ENCODE assay signal across 9 mouse cellular contexts in genomic region chr9:43141839-43142238, GRCm38 (mm10). TPM values are rescaled to one million over a fixed set of nuclear protein-coding genes. Genes with fewer than 3 reads are reported as not detected.
DNase-seq lines count a peak whose midpoint lies in the region; ATAC-seq and TF ChIP-seq lines count a peak whose summit lies in the region.
"Had no signal": no experiment of that assay in that cellular context is flagged by ENCODE, and none has a peak within 500 bp of the region (broad histone marks: within the 10 kb centered on the region; RNA-seq: fewer than 3 reads in every experiment).

No protein-coding gene starts in this region.

- peak; percentile 70 for TF ChIP-seq CTCF in bone marrow, adult 2 months (IDR thresholded peaks at IDR 0.05; ENCODE audit: control insufficient read depth, insufficient read depth, low read length)

- H3K9me3 ChIP-seq in liver, embryonic 12.5 days (replicated peaks): no peaks in the 10 kb centered on the region
- no peaks in the 10 kb centered on the region for H3K9me3 ChIP-seq in embryonic facial prominence, embryonic 11.5 days (replicated peaks; ENCODE audit: control insufficient read depth, low read length)
- H3K9me3 ChIP-seq in intestine, embryonic 15.5 days: no peaks in the 10 kb centered on the region
- H3K9me3 ChIP-seq in limb, embryonic 11.5 days (ENCODE audit: control insufficient read depth, low read length): no peaks in the 10 kb centered on the region
- H3K9me3 ChIP-seq: neural tube, embryonic 13.5 days had no signal

- H3K27me3 ChIP-seq in liver, embryonic 12.5 days (replicated peaks): peaks cover 18% of the 10 kb centered on the region
- no peaks in the 10 kb centered on the region for H3K27me3 ChIP-seq in embryonic facial prominence, embryonic 11.5 days (ENCODE audit: control insufficient read depth, insufficient read depth, low read length)
- H3K27me3 ChIP-seq in intestine, embryonic 15.5 days (replicated peaks): no peaks in the 10 kb centered on the region
- H3K27me3 ChIP-seq in limb, embryonic 11.5 days (ENCODE audit: control insufficient read depth, insufficient read depth, low read length): no peaks in the 10 kb centered on the region
- H3K27me3 ChIP-seq: neural tube, embryonic 13.5 days had no signal

- no peak overlapping the region for H3K9ac ChIP-seq in liver, embryonic 12.5 days
- no peak overlapping the region for H3K9ac ChIP-seq in embryonic facial prominence, embryonic 11.5 days (replicated peaks; ENCODE audit: low read length)
- no peak overlapping the region for H3K9ac ChIP-seq in intestine, embryonic 15.5 days
- H3K9ac ChIP-seq in limb, embryonic 11.5 days (ENCODE audit: low read length): no peak overlapping the region
- H3K9ac ChIP-seq: neural tube, embryonic 13.5 days had no signal

- TF ChIP-seq POLR2A in bone marrow, adult 2 months (IDR thresholded peaks at IDR 0.05; ENCODE audit: borderline replicate concordance, control insufficient read depth, low read depth, low read length): no peak

- no peak overlapping the region for H3K4me3 ChIP-seq in liver, embryonic 12.5 days
- no peak overlapping the region for H3K4me3 ChIP-seq in bone marrow, adult 2 months (replicated peaks; ENCODE audit: control insufficient read depth, low read depth, low read length)
- H3K4me3 ChIP-seq in embryonic facial prominence, embryonic 11.5 days (ENCODE audit: low read depth, low read length): no peak overlapping the region
- no peak overlapping the region for H3K4me3 ChIP-seq in intestine, embryonic 15.5 days (replicated peaks)
- no peak overlapping the region for H3K4me3 ChIP-seq in limb, embryonic 11.5 days (ENCODE audit: low read depth, low read length)
- H3K4me3 ChIP-seq: neural tube, embryonic 13.5 days had no signal

- H3K27ac ChIP-seq in liver, embryonic 12.5 days: no peak overlapping the region
- H3K27ac ChIP-seq in bone marrow, adult 2 months (ENCODE audit: control insufficient read depth, insufficient read depth, low read depth, low read length, poor library complexity): no peak overlapping the region
- no peak overlapping the region for H3K27ac ChIP-seq in embryonic facial prominence, embryonic 11.5 days (replicated peaks; ENCODE audit: low read depth, low read length)
- no peak overlapping the region for H3K27ac ChIP-seq in intestine, embryonic 15.5 days
- H3K27ac ChIP-seq in limb, embryonic 11.5 days (replicated peaks; ENCODE audit: low read depth, low read length): no peak overlapping the region
- H3K27ac ChIP-seq: neural tube, embryonic 13.5 days had no signal

- no peak overlapping the region for H3K4me2 ChIP-seq in liver, embryonic 12.5 days
- no peak overlapping the region for H3K4me2 ChIP-seq in embryonic facial prominence, embryonic 11.5 days (ENCODE audit: low read depth, low read length)
- H3K4me2 ChIP-seq in intestine, embryonic 15.5 days (replicated peaks): no peak overlapping the region
- no peak overlapping the region for H3K4me2 ChIP-seq in limb, embryonic 11.5 days (ENCODE audit: low read depth, severe bottlenecking)
- H3K4me2 ChIP-seq: neural tube, embryonic 13.5 days had no signal

- peak; percentile 55 for DNase-seq in liver
- peak; percentile 82 for DNase-seq in embryonic facial prominence, embryonic 11.5 days (ENCODE audit: low spot score)
- DNase-seq in limb, embryonic 11.5 days (ENCODE audit: low spot score): peak; percentile 76
- DNase-seq in ovary, postnatal 36 days (ENCODE audit: low spot score): peak; percentile 56
- peak; percentile 51 to 73 for DNase-seq in urinary bladder, postnatal 36 days (ENCODE audit: low spot score in 2 of 2)

- ATAC-seq in liver, embryonic 12.5 days: no peak
- no peak for ATAC-seq in embryonic facial prominence, embryonic 11.5 days (replicated peaks; ENCODE audit: insufficient number of reproducible peaks, low FRiP score, low TSS enrichment, low read depth)
- peak; percentile 62; the same call in 1 of the 2 replicates for ATAC-seq in intestine, embryonic 15.5 days
- ATAC-seq in limb, embryonic 11.5 days (ENCODE audit: insufficient number of reproducible peaks, low FRiP score, low TSS enrichment, low read depth): no peak

- no peaks in the 10 kb centered on the region for H3K4me1 ChIP-seq in liver, embryonic 12.5 days
- no peaks in the 10 kb centered on the region for H3K4me1 ChIP-seq in bone marrow, adult 2 months (ENCODE audit: control insufficient read depth, insufficient read depth, low read length)
- no peaks in the 10 kb centered on the region for H3K4me1 ChIP-seq in embryonic facial prominence, embryonic 11.5 days (ENCODE audit: control insufficient read depth, insufficient read depth, low read length)
- no peaks in the 10 kb centered on the region for H3K4me1 ChIP-seq in intestine, embryonic 15.5 days (replicated peaks)
- H3K4me1 ChIP-seq in limb, embryonic 11.5 days (ENCODE audit: control insufficient read depth, insufficient read depth, low read length): no peaks in the 10 kb centered on the region
- H3K4me1 ChIP-seq: neural tube, embryonic 13.5 days had no signal

- no peaks in the 10 kb centered on the region for H3K36me3 ChIP-seq in liver, embryonic 12.5 days
- no peaks in the 10 kb centered on the region for H3K36me3 ChIP-seq in embryonic facial prominence, embryonic 11.5 days (replicated peaks; ENCODE audit: control insufficient read depth, insufficient read depth, low read depth, low read length)
- no peaks in the 10 kb centered on the region for H3K36me3 ChIP-seq in intestine, embryonic 15.5 days
- H3K36me3 ChIP-seq in limb, embryonic 11.5 days (ENCODE audit: control insufficient read depth, insufficient read depth, low read length): no peaks in the 10 kb centered on the region
- H3K36me3 ChIP-seq: neural tube, embryonic 13.5 days had no signal

- WGBS in liver, embryonic 12.5 days (ENCODE audit: insufficient replicate concordance): 3% methylated on average over 4 of the region's 4 CpGs
- WGBS in bone marrow, adult 2 months: 5% methylated on average over 4 of the region's 4 CpGs
- 12% methylated on average over 4 of the region's 4 CpGs for WGBS in embryonic facial prominence, embryonic 11.5 days
- WGBS in intestine, embryonic 15.5 days: 5% methylated on average over 4 of the region's 4 CpGs
- WGBS in limb, embryonic 11.5 days: 7% methylated on average over 4 of the region's 4 CpGs

RNA-seq across cellular contexts. Expression of gene Tmem136, which starts 25.5 kb away (rescaled TPM):
- polyA plus RNA-seq in liver, embryonic 12.5 days (2016; fragmentation: Nextera tagmentation; extraction: Ambion mirVana): 1.0 and 1.2 TPM in 2 replicates
- polyA plus RNA-seq in bone marrow, adult 2 months (2011; ENCODE audit: insufficient read depth, insufficient read length, low replicate concordance, missing spikeins): 2.1 TPM in 1 of 2 replicates, not detected in the other
- 13.6 and 13.9 TPM in 2 replicates for polyA plus RNA-seq in embryonic facial prominence, embryonic 11.5 days (2014; fragmentation: Nextera tagmentation; extraction: Ambion mirVana)
- 3.2 and 4.4 TPM in 2 replicates for polyA plus RNA-seq in intestine, embryonic 15.5 days (2015; fragmentation: Nextera tagmentation; extraction: Ambion mirVana)
- 11.5 and 14.5 TPM in 2 replicates for polyA plus RNA-seq in limb, embryonic 11.5 days (2014; fragmentation: Nextera tagmentation; extraction: Ambion mirVana)

RNA-seq across cellular contexts. Expression of gene Arhgef12, which starts 34.8 kb away (rescaled TPM):
- polyA plus RNA-seq in liver, embryonic 12.5 days (2016; fragmentation: Nextera tagmentation; extraction: Ambion mirVana): 8.4 and 9.3 TPM in 2 replicates
- polyA plus RNA-seq in bone marrow, adult 2 months (2011; ENCODE audit: insufficient read depth, insufficient read length, low replicate concordance, missing spikeins): 21.1 and 29.7 TPM in 2 replicates
- polyA plus RNA-seq in embryonic facial prominence, embryonic 11.5 days (2014; fragmentation: Nextera tagmentation; extraction: Ambion mirVana): 8.2 and 10.5 TPM in 2 replicates
- 8.1 and 8.3 TPM in 2 replicates for polyA plus RNA-seq in intestine, embryonic 15.5 days (2015; fragmentation: Nextera tagmentation; extraction: Ambion mirVana)
- 11.5 and 12.3 TPM in 2 replicates for polyA plus RNA-seq in limb, embryonic 11.5 days (2014; fragmentation: Nextera tagmentation; extraction: Ambion mirVana)
